Mouse (Mus musculus) forebrain, embryonic 11.5 days (tissue): ENCODE measurements at regions not wholly inside any gene's neighbourhood (a gene's known extent, or its start where the extent isn't known, plus 50 kb on each side); places are given as distances from the start of the nearest gene placed in this dataset.
"Not testable (repeated sequence)": the region's sequence is repeated elsewhere in the genome, so short reads cannot be mapped to it uniquely, and the experiment has no call there.

Experiments
- ATAC-seq: fragments of 200-750 bp; cut with Nextera tagmentation; replicated peaks from 2 replicates; pipeline ENCODE4 v1.8.0; 2017; ENCODE audit warnings: moderate TSS enrichment; ENCODE audit not compliant: low FRiP score
- DNase-seq: peaks from one replicate; pipeline ENCODE4 v3.0.0-alpha.2; 2017; ENCODE audit warnings: low spot score
- H3K27ac ChIP-seq: fragments of 300-500 bp; sonication (generic); 2 replicates; pipeline ENCODE4 v1.5.1; 2014; ENCODE audit warnings: low read depth, low read length
- H3K27me3 ChIP-seq: fragments of 300-500 bp; sonication (generic); 2 replicates; pipeline ENCODE4 v1.6.1; 2014; ENCODE audit warnings: mild to moderate bottlenecking, low read length, mixed read lengths; ENCODE audit not compliant: control insufficient read depth, insufficient read depth
- H3K36me3 ChIP-seq: fragments of 300-500 bp; sonication (generic); 2 replicates; pipeline ENCODE4 v1.6.1; 2014; ENCODE audit warnings: mild to moderate bottlenecking, low read length, moderate library complexity, mixed read lengths; ENCODE audit not compliant: control insufficient read depth, insufficient read depth
- H3K4me1 ChIP-seq: fragments of 300-500 bp; sonication (generic); replicated peaks from 2 replicates; pipeline ENCODE4 v1.6.1; 2014; ENCODE audit warnings: low read length, mixed read lengths; ENCODE audit not compliant: control insufficient read depth, insufficient read depth
- H3K4me2 ChIP-seq: fragments of 300-500 bp; sonication (generic); 2 replicates; pipeline ENCODE4 v1.6.1; 2014; ENCODE audit warnings: low read depth, mild to moderate bottlenecking, low read length, moderate library complexity, mixed read lengths; ENCODE audit not compliant: severe bottlenecking
- H3K4me3 ChIP-seq: fragments of 300-500 bp; sonication (generic); 2 replicates; pipeline ENCODE4 v1.5.1; 2014; ENCODE audit warnings: low read depth, low read length
- H3K9ac ChIP-seq: fragments of 300-500 bp; sonication (generic); 2 replicates; pipeline ENCODE4 v1.6.1; 2014; ENCODE audit warnings: low read length
- H3K9me3 ChIP-seq: fragments of 300-500 bp; sonication (generic); 2 replicates; pipeline ENCODE4 v1.6.1; 2016; ENCODE audit warnings: low read length, mixed read lengths; ENCODE audit not compliant: control insufficient read depth
- WGBS: fragments of 180-500 bp; shearing (Covaris S2); extraction: QIAGEN DNeasy Blood & Tissue Kit; methylation state at CpG from one replicate; pipeline ENCODE4 v1.1.7; 2014; 5-methylcytosine and 5-hydroxymethylcytosine counted together

- Histone ChIP-seq H3K9ac (no peak overlapping the region), H3K9me3 (no peaks in the 10 kb centered on the region), H3K4me3 (no peak overlapping the region), H3K4me1 (no peaks in the 10 kb centered on the region), H3K36me3 (no peaks in the 10 kb centered on the region), H3K4me2 (no peak overlapping the region), H3K27me3 (no peaks in the 10 kb centered on the region), H3K27ac (no peak overlapping the region)
- ATAC-seq = no peak
- WGBS = 95% methylated on average over 6 of the region's 6 CpGs
- no peak for DNase-seq
Measured at GRCm38 (mm10) chr5:148682553-148682952, 130.0 kb upstream of the Ubl3 start.

- no peak for DNase-seq
- no peaks in the 10 kb centered on the region for H3K4me1 ChIP-seq
- H3K4me2 ChIP-seq = no peak overlapping the region
- no peaks in the 10 kb centered on the region for H3K36me3 ChIP-seq
- WGBS = 92% methylated on average over 5 of the region's 5 CpGs
- H3K9me3 ChIP-seq = no peaks in the 10 kb centered on the region
- no peak overlapping the region for H3K4me3 ChIP-seq
- no peak overlapping the region for H3K27ac ChIP-seq
- no peak for ATAC-seq
- H3K27me3 ChIP-seq = no peaks in the 10 kb centered on the region
- no peak overlapping the region for H3K9ac ChIP-seq
Measured at GRCm38 (mm10) chr5:148680341-148680740, 127.8 kb upstream of the Ubl3 start.

- no peak for DNase-seq
- H3K9ac ChIP-seq = no peak overlapping the region
- ATAC-seq = no peak
- H3K36me3 ChIP-seq = no peaks in the 10 kb centered on the region
- H3K4me3 ChIP-seq = no peak overlapping the region
- H3K27me3 ChIP-seq = no peaks in the 10 kb centered on the region
- 91% methylated on average over 4 of the region's 4 CpGs for WGBS
- no peaks in the 10 kb centered on the region for H3K4me1 ChIP-seq
- no peaks in the 10 kb centered on the region for H3K9me3 ChIP-seq
- no peak overlapping the region for H3K4me2 ChIP-seq
- no peak overlapping the region for H3K27ac ChIP-seq
Measured at GRCm38 (mm10) chr5:148679586-148679985, 127.0 kb upstream of the Ubl3 start.

GRCm38 (mm10) chr5:148678285-148678937 lies 125.8 kb upstream of the Ubl3 start:
- not testable (repeated sequence) for H3K9me3 ChIP-seq, H3K27me3 ChIP-seq, H3K4me1 ChIP-seq, ATAC-seq, H3K4me3 ChIP-seq, H3K4me2 ChIP-seq, H3K9ac ChIP-seq, H3K36me3 ChIP-seq, H3K27ac ChIP-seq, DNase-seq
- WGBS = 93% methylated on average over 12 of the region's 12 CpGs

GRCm38 (mm10) chr5:148674281-148674680 lies 121.7 kb upstream of the Ubl3 start:
- H3K9ac ChIP-seq = no peak overlapping the region
- H3K4me3 ChIP-seq = no peak overlapping the region
- H3K4me1 ChIP-seq = no peaks in the 10 kb centered on the region
- H3K4me2 ChIP-seq = no peak overlapping the region
- no peaks in the 10 kb centered on the region for H3K36me3 ChIP-seq
- H3K27ac ChIP-seq = no peak overlapping the region
- no peaks in the 10 kb centered on the region for H3K27me3 ChIP-seq
- DNase-seq (no peak), ATAC-seq (no peak)
- 84% methylated on average over 12 of the region's 12 CpGs for WGBS
- no peaks in the 10 kb centered on the region; the same call in 1 of the 2 replicates for H3K9me3 ChIP-seq

GRCm38 (mm10) chr5:148662281-148662741 lies 109.7 kb upstream of the Ubl3 start:
- peaks cover 5% of the 10 kb centered on the region; the same call in 1 of the 2 replicates for H3K9me3 ChIP-seq
- H3K27me3 ChIP-seq = no peaks in the 10 kb centered on the region
- no peak overlapping the region for H3K9ac ChIP-seq
- H3K27ac ChIP-seq = no peak overlapping the region
- no peak for DNase-seq
- no peak for ATAC-seq
- no peaks in the 10 kb centered on the region for H3K4me1 ChIP-seq
- no peak overlapping the region for H3K4me2 ChIP-seq
- H3K4me3 ChIP-seq = no peak overlapping the region
- WGBS = 83% methylated on average over 15 of the region's 15 CpGs
- H3K36me3 ChIP-seq = no peaks in the 10 kb centered on the region

- Histone ChIP-seq H3K27ac (no peak overlapping the region), H3K4me3 (no peak overlapping the region), H3K36me3 (no peaks in the 10 kb centered on the region), H3K4me1 (no peaks in the 10 kb centered on the region), H3K27me3 (no peaks in the 10 kb centered on the region), H3K4me2 (no peak overlapping the region), H3K9ac (no peak overlapping the region), H3K9me3 (peaks cover 5% of the 10 kb centered on the region; the same call in 1 of the 2 replicates)
- ATAC-seq (no peak), DNase-seq (no peak)
- 80% methylated on average over 4 of the region's 4 CpGs for WGBS
Measured at GRCm38 (mm10) chr5:148661120-148661519, 108.5 kb upstream of the Ubl3 start.

- no peak overlapping the region for H3K9ac ChIP-seq
- no peaks in the 10 kb centered on the region for H3K27me3 ChIP-seq
- peaks cover 5% of the 10 kb centered on the region; the same call in 1 of the 2 replicates for H3K9me3 ChIP-seq
- 74% methylated on average over 4 of the region's 4 CpGs for WGBS
- no peak for DNase-seq
- no peaks in the 10 kb centered on the region for H3K4me1 ChIP-seq
- H3K4me2 ChIP-seq = no peak overlapping the region
- no peak overlapping the region for H3K27ac ChIP-seq
- no peak overlapping the region for H3K4me3 ChIP-seq
- ATAC-seq = no peak
- H3K36me3 ChIP-seq = no peaks in the 10 kb centered on the region
Measured at GRCm38 (mm10) chr5:148657936-148658640, 105.5 kb upstream of the Ubl3 start.
